Mouse (Mus musculus): Measurements from ENCODE around the gene Celf2.

The Celf2 gene

DNA sequence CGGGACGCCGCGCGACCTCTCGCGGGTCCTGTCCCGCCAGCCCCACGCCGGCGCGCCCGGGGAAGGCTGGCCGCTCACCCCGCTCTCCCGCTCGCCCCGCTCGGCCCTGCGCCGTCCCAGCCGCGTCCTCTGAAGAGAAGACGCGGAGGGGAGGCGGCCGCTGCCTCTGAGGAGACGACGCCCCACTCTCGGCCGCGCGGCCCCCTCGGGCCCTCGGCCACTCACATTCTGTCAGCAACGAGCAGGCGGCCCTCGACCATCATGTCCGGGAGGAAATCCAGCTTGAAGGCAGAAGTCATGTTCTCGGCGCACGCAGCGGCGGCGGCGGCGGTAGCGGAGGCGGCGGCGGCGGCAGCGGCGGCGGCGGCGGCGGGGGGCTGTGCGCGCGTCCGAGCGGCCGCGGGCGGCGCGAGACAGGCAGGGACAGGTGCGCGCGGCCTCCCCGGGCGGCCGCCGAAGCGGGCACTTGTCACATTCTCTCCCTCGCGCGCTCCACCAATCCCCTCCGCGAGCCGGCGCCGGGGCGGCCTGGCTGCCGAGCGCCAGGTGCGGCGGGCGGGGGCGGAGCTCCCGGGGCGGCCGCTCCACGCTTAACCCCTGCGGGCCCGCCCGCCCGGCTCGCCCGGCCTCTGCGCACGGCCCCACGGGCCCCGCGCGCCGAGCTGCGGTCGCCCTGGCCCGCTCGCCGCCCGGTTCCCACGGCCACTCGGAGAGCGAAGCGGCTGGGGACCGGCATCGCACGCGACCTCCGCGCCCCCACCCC, 637.1 kb downstream of the Celf2 start:
- peak; percentile 48 for DNase-seq (ENCODE audit: low read depth, low spot score)

DNA sequence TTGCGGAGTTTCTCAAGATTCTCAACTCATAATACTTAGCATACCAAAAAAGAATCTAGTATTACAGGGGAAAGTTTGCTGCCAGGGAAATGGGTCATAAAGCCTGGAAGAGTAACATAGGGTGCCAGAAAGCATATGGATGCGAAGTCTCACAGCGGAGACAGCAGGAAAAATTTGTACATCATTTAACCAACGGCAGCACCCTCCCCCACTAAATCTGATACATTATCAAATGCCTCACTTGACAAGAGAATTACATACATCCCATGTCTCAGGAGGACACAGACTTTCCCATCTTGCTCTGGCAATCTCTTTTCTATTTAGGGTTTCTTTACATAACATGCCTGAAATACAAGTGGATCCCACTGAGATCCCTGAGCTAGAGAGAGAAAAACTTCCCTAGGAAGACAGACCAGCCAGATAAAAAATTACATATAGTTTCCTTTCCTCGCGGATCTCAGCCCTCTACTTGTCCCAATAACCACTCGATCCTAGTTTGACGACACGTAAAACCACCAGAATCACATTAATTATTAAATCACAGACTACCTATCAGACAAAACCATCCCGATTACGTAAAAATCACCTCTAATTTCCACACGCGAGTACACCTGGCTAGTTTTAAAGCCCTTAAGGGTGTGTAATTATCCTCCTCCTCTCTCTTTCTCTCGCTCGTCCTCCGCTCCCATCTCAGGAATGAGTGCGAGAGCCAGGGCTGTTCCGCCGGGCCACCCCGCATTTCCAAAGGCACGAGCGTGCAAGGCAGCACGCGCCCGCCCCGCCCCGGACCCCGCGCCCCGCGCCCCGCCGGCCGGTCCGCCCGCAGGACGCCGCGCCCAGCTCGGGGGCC, 637.9 kb downstream of the Celf2 start:
- no peak for DNase-seq (ENCODE audit: low read depth, low spot score)

DNA sequence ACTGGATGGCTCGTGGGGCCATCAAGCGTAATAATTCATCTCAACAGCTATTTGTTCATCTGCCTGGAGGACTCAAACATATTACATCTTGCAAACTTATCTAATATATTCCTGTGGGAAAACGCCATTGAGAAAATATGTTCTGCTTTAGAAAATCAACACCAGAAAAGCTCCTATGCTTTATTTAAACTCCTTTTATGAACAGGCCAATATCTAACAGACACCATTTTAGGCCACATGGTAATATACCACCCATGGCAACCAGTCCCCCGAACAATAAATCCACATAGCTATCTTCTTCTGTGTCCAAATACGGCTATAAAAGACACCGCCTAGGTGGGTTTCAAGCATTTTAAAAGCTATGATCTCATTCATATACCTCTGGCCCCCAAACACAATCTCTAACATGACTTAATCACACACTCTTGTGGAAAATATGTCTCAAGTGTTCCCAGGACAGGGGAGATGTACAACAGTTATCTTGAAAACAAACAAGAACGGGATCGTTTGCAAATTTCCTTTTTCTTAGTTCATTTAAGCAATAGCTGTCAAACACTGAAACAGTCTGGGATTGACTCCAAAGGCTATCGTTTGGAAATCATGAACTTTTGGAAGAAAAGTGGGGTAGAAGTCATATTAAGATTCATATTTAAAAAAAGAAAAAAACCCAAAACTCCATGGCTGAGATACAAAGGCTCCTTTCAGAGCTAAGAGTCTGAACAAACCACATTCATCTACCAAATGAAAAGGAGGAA, 639.2 kb downstream of the Celf2 start:
- DNase-seq (ENCODE audit: low read depth, low spot score) = no peak

DNA sequence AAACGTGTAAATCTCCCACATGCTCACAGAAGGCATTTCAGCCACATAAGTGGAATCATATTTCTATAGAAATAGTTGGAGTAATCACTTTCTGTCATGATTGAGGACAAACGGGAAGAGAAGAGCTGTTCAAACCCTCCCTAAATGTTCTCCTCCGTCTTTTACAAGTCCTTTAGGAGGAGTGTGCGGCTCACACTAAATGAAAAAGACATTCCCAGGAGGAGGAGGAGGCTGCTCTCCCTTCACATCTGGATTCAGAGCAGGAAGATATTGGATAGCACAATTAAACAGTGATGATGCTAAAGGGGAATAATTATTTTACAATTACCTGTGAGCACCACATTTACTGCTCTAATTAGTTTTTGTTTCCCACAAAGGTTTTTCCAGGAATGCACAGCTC, 642.1 kb downstream of the Celf2 start:
- DNase-seq (ENCODE audit: low read depth, low spot score) = no peak

DNA sequence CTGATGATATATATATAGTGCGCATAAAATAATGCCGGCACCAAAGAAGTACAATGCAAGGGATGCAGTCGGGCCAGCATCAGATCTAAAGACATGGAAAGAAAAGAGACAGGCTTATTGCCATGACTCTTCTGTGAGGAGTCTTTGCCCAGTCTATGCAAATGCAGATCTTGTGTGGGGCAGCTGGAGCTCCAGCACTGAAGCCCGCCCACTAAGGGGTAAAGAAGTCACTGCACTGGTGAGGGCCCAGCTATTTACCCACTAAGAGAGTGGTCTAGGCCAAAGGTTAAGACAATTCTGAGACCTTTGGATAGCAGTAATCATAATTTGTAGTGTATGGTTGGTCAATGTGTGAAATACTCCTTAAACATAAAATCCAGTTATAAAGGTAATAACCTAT, 643.6 kb downstream of the Celf2 start:
- DNase-seq (ENCODE audit: low read depth, low spot score) = no peak

DNA sequence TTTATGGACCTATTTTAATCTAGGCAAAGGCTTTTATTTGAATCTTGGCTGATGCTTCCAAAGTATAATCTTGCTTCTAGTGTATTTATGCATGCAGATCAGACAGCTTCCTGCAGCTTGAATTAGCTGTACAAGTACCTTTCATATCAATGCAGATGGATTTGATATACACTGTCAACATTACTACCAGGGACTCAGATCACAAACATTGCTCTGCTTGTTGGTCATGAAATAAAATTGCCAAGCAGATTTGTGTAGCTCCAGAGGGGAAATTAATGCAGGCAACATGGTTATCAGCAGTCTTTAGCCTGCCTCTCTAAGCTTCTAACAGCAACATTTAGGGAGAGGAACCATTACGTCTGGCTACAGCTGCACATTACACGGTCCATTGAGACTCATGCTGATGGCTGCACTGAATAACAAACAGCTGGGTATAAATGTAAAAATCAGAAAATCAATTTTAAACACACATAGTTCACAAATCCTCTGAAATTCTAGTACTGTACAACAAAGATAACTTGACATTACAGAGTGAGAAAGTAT, 659.2 kb downstream of the Celf2 start:
- no peak for DNase-seq (ENCODE audit: low read depth, low spot score)

DNA sequence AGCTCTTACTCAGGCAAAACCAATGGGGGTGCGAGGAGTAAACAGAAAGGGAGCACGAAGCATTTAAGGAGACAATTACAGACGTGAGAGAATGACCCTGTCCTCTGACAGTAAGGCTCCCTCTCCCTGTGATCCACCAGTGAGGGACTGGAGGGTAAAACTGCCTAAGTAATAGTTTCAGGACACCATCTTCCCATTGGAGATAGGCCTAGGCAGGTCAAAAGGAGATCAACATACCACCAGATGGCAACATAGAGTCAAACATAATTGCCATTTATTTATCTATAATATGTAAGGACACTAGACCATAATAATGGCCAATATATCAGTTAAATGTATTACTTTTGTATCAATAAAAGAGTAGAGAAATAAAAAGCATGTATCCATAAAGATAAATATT, 660.0 kb downstream of the Celf2 start:
- no peak for DNase-seq (ENCODE audit: low read depth, low spot score)

DNA sequence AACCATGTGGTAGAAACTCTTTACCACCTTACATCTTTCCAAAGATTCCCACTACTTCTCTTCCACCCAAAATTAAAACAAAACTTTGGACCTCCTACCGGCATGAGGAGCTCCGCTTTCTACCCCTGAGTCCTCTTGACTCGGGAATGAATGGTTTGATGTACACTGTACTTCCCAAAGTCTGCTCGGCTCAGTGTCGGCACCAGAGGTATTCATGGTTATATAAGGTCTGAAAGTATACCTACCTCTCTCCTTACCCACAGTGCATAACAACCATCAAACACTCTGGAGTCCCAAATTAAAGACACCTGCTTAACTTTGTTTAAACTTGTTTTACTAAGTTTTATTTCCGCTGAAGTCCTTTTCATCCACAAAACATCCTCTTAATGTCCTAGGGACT, 679.3 kb downstream of the Celf2 start:
- DNase-seq (ENCODE audit: low read depth, low spot score) = no peak

DNA sequence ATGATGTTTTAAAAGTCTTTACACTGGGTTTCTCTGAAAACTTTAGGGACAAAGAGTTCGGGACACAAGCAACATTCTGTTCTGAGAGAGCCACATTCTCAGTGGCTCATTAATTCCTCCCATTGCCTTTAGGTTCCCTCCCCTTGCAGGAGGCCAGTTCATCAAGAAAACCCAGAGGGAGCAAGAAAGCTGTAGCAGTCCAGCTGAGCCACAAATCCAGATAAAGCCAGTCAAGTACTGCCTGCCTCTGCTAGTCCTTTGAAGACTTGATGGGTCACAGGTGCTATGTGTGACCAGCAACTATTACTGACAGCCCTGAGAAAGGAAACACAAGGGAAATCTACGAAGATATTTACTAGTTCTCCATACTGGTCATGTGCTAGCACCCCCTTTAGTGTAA, 681.8 kb downstream of the Celf2 start:
- peak; percentile 47 for DNase-seq (ENCODE audit: low read depth, low spot score)

DNA sequence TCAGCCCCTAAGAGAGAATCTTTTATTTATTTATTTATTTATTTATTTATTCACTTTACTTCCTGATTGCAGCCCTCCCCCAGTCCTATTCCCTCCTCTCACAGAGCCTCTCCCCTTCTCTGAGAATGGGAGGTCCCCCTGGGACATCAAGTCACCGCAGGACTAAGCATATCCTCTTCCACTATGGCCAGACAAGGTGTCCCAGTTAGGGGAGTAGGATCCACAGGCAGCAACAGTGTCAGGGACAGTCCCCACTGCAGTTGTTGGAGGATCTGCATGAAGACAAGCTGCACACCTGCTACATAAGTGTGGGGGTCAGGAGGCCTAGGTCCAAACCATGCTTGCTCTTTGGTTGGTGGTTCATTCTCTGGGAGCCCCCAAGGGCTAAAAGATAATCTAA, 686.3 kb downstream of the Celf2 start:
- no peak for DNase-seq (ENCODE audit: low read depth, low spot score)

DNA sequence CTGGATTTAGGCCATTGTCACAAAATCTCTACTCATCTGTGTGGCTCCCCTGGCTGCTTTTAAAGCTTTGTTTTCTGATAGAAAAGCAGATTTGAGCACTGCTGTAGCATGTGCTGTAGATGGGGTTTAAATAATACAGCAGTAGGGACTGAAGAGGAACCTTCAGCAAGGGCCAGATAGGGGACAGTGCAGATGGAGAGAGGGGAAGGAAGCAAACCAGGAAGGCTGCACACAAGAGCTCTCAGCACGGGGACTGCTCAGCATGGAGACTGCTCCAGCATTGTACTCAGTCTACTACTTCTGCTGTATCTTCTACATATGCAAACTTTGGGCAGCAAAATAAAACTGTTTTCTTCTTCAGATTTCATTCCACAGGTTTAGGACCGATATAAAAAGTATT, 687.8 kb downstream of the Celf2 start:
- no peak for DNase-seq (ENCODE audit: low read depth, low spot score)

DNA sequence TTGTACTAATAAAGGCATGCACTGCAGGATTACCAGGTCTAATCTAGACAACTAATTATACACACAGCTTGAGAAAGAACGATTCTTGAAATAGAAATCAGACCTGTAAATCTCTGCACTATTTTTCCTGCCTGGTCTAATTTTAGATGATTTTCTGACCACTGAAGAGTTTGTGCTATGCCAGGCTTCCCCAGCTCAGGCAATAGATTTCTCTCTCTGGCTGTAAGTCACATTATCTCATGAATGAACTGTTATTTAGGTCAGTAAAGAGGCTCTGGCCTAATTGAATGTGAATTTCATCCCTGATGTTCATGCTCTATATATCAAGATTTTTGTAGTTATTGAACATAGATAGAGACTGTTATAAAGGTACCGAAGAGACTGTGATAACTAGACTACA, 694.1 kb downstream of the Celf2 start:
- DNase-seq (ENCODE audit: low read depth, low spot score) = no peak

DNA sequence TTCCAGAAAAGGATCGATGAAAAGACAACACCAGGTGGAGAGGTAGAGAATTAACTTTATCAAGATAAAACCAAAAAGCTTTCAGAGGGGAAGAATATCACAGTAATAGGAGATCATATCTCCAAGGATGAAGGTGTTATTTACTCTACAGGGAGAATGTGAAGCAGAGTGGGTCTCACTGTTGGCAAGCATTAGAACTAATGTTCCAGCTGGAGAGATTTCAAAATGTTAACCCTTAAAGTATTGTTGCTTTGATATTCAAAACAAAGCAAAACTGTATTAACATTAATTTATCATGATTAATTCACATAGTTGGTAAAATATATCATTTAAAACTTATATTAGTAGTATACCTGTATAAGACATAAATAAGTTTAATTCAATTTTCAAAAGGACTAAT, 700.6 kb downstream of the Celf2 start:
- no peak for DNase-seq (ENCODE audit: low read depth, low spot score)

DNA sequence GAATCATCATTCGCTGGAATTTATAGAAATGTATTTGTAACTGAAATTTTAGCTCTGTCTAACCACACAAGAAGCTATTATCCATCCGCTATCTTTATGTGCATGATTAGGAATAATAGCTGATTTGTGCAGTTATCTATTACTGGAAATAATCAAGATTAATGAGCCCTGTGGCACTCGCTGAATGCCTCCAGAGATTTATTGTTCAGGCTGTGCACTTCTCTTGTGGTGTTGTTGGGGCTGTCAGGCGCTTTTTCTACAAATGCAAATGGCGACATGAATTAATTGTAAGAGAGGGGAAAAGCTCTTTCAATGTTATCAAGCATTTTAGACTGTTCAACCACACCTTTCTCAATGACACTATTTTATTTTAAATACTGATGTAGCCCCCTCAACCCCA, 712.6 kb downstream of the Celf2 start:
- DNase-seq (ENCODE audit: low read depth, low spot score) = no peak

DNA sequence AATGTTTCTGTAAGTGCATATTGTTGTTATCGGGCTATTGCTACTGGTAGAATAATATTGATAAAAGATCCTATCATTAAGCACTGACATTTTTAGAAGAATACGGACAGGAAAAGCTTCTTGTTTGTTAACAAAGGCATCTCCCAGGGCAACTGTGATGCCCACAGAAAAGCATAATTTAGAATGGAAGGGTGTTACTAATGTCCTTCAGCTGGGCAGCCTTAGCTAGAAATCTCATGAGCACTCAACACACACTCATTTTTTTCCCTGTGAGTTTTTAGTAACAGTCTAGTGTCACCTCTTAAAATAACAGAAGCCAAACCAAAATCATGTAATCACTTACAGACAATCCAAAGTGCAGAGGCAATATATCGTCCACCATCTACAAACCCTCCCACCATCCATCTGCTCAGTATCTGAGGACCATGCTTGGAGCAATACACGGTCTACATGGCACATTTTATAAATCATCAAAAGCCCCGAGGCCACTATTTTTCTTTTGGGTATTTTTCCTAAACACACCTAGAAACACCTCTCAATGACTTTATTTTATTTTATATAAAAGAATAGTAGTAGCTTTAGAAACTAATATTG, 713.3 kb downstream of the Celf2 start:
- no peak for DNase-seq (ENCODE audit: low read depth, low spot score)

DNA sequence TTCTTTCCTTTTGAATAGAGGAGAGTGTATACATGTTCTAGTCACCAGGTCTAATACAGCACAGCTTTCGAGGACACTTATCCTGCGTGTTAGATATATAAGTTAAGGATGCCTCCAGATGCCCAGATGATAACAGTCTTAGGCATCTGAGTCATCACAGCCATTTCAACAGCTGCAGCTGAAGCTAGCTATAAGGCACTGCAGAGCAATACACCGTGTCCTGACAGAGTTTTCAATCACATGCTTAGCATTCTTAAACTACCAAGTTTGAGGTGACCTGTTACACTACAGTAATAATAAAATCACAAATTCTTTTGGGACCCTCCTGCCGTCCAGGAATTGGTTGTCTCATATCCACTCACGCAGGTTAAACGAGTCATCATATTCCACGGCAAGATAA, 714.5 kb downstream of the Celf2 start:
- no peak for DNase-seq (ENCODE audit: low read depth, low spot score)

DNA sequence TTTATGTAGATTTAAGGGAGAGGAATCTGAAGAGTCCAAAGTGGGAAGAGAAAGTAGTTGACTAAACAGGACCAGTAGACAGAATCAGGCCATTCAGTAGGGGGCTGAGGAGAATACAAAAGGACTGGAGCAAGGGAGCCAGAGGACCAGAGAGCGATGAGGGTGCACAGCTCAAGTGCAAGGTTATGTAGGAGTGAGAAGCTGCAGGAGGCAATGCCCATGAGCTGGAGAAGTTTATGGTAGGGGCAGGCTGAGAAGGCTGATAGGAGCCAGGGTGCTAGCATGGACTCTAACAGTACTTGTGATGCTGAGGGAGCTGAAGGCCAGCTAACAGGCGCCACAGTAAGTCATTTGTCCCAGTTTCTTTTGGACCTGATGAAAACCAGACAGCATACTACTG, 718.5 kb downstream of the Celf2 start:
- no peak for DNase-seq (ENCODE audit: low read depth, low spot score)

DNA sequence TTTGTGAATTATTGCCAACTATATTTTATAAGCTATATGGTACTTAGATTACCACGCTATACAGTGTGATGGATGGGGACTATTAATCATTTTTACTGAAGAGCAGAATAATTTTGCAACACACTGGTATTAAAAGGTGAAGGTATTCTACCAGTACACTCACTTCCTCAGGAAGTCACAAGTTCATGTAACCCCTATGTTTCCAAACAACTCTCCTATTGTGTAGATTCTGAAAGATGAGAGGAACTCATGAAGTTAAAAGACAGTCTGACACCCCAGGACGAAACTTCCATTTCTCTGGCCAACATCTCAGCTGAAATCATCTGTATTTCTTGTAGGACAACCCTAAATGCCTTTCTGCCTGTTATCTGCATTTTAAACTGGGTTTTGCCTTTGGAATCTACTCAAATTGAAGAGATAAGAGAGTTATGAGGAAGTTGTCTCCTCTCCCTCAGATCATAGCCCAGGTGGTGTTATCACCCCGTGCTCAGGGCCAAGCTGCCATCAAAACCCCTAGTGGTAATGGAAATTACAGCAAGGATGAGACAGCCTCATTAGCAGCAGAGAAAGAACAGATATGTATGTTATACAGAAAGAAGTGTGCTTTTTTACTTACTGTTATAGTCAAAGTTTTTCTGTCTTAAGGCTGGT, 722.7 kb downstream of the Celf2 start:
- no peak for DNase-seq (ENCODE audit: low read depth, low spot score)

DNA sequence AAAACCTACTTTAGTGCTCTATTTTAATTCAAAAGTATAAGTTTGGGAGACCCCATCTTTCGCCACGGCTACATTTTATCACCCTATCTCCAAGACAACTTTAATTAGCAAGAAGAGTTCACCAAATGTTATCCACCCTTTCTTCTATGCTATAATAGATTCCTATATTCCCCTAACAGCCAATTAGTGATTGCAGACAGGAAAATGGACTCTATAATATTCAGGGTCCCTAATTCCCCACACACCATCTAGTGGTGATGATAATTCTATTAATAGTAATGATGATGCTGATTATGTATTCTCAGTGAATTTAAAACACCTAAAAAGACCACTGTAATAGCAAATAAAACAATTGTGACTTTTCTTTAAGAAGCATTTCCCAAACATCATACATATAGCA, 739.1 kb downstream of the Celf2 start:
- DNase-seq (ENCODE audit: low read depth, low spot score) = no peak

DNA sequence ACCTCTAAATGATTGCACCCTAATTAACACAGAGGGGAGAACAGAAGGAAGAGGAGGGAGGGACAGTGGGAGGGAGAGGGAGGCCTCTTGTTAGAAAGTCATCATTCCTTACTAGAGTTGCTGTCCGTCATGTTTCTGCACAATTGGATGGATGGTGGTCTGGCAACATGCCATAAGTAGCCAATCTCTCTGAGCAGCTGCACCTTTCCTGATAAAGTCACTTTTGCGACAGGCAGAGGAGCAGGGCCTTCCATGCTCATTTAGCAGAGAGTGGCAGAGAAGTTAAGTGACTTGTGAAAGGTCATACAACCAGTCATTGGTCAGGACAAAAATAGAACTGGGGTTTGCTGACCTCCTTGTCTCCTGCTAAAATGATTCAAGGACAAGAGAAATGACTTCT, 747.0 kb downstream of the Celf2 start:
- DNase-seq (ENCODE audit: low read depth, low spot score) = no peak

DNA sequence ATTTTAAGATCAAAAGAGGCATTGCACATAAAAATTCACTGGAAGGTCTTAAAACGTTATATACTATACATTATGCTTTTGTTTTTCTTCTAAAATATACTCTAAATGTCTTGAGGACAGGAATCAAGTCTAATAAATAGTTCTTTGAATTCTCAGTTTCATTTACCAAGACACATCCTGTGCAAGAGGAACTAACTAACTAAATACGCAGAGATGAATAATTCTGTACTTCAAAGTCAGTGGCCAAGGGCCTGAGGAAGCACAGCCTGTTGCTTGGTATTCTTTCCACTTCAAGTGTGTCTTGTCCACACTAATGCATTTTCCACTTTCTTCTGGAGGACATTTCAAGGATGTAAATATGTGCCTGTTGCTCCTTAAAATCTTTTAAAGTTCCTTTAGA, 766.2 kb downstream of the Celf2 start:
- no peak for DNase-seq (ENCODE audit: low read depth, low spot score)

Measured in forelimb bud, embryonic 11.5 days (tissue).